Mouse (Mus musculus): ENCODE measurements around the gene Clk4. TPM values are rescaled to one million over a fixed set of nuclear protein-coding genes. Genes with fewer than 3 reads are reported as not detected.

The Clk4 gene
- polyA plus RNA-seq, 1 experiment from 2014 or later = 153 TPM

DNA sequence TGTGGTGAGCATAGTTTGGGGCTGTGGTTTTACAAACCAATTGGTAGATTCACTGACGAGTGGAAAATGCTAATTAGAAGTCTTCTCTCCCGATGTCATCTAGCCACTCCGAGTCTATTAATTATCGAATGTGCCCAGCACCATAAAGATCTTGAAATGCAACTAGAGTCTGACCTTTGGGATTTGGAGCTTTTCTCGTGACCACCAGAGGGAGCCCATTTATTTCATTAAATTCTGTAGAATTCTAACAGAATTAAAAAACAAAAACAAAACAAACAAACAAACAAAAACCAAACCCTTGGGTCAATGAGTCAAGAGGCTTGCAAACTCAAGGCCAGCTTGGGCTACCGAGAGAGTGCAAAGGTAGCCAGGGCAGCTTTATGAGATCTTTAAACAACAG is 65.4 kb downstream of the Clk4 start:
- H3K9ac ChIP-seq = no peak overlapping the region
- no peak for ATAC-seq (ENCODE audit: low FRiP score)
- WGBS = 68% methylated on average over 6 of the region's 6 CpGs
- H3K4me3 ChIP-seq (replicated peaks) = no peak overlapping the region
- no peaks in the 10 kb centered on the region for H3K36me3 ChIP-seq (replicated peaks)
- H3K4me2 ChIP-seq = no peak overlapping the region
- no peaks in the 10 kb centered on the region for H3K9me3 ChIP-seq
- H3K27me3 ChIP-seq = no peaks in the 10 kb centered on the region
- H3K4me1 ChIP-seq = no peaks in the 10 kb centered on the region
- H3K27ac ChIP-seq = no peak overlapping the region

DNA sequence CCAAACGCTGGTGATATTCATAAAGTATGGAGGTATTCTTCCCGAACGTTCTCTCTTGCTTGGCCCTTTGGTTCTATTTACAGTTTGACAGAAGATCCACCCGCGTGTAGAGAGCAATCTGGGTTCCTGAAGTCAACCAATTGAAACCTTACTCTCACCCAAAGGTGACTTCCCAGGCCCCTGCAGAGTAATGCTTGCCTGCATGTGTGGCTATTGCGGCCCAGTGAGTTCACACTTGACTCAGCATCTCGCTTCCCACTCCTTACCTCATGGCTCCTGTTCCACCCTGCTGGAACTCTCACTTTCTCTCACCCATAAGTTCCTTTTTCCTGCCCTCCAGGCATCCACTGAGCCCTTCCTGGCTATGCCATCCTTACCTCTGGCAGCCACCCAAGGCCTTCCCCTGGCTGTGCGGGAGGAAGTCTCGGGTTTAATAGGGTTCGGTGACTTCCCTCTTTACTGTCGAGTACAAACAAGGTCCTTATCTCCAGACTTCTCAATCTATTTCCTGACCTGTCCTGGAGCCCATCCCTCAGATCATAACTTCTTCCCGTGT is 66.9 kb downstream of the Clk4 start:
- no peaks in the 10 kb centered on the region for H3K36me3 ChIP-seq (replicated peaks)
- no peak overlapping the region for H3K4me3 ChIP-seq (replicated peaks)
- H3K9me3 ChIP-seq = no peaks in the 10 kb centered on the region
- no peaks in the 10 kb centered on the region for H3K4me1 ChIP-seq
- H3K9ac ChIP-seq = no peak overlapping the region
- H3K4me2 ChIP-seq = no peak overlapping the region
- H3K27ac ChIP-seq = no peak overlapping the region
- ATAC-seq (ENCODE audit: low FRiP score) = no peak
- WGBS = 87% methylated on average over 12 of the region's 12 CpGs
- H3K27me3 ChIP-seq = no peaks in the 10 kb centered on the region

DNA sequence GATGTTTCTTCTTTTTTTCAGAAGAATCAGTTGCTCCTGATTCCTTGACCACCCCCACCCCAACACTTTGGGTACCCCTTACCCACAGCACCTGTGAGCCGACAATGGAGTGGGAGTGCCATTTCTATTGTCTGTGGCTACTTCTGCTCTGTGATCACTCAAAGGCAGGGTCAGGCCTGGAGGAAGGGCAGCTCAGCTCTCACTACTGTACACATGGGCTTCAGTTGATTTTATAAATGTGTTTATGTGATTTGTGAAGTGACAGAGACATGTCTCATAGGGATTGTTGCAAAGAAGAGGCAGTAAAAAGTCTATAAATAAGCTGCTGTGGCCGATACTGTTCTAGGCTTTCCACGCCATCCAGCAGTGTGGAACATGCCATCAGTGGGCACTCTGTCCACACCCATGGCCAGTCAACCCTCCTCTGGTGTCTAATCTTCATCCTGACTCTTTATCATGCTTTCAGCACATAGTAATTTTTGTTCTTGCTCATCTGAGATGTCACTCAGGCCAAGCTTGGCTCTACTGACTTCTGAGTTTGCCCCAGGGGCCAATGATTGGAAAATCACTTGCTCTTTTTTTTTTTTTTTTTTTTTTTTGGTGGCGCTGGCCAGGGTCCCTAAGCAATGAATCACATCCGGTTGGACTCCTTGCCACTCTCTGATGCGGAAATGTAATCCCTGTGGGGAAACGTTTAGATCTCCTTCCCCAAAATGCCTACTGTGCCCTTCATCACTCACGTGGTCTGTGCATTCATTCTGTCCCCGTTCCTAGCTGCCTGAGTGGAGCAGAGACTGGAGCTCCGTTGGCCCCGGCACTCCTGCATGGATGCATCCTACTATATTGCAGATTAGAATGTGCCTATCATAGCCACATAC is 68.5 kb downstream of the Clk4 start:
- Histone ChIP-seq H3K27me3 (no peaks in the 10 kb centered on the region), H3K27ac (no peak overlapping the region), H3K4me2 (no peak overlapping the region), H3K9ac (no peak overlapping the region), H3K36me3 (replicated peaks) (no peaks in the 10 kb centered on the region), H3K9me3 (no peaks in the 10 kb centered on the region), H3K4me1 (no peaks in the 10 kb centered on the region), H3K4me3 (replicated peaks) (no peak overlapping the region)
- 81% methylated on average over 11 of the region's 11 CpGs for WGBS
- no peak for ATAC-seq (ENCODE audit: low FRiP score)

Other genes starting within 250 kb of the Clk4 start
- not detected in 2 replicates for gene Olfr54, start 247.5 kb upstream of the Clk4 start, polyA plus RNA-seq (2016; fragmentation: Nextera tagmentation; extraction: Ambion mirVana)
- not detected in 2 replicates for gene Olfr1375, start 213.6 kb upstream of the Clk4 start, polyA plus RNA-seq (2016; fragmentation: Nextera tagmentation; extraction: Ambion mirVana)
- gene Zfp354a, start 202.5 kb upstream of the Clk4 start, polyA plus RNA-seq (2016; fragmentation: Nextera tagmentation; extraction: Ambion mirVana) = 8.7 and 9.5 TPM in 2 replicates
- gene Gm12569, start 41.3 kb upstream of the Clk4 start, polyA plus RNA-seq (2016; fragmentation: Nextera tagmentation; extraction: Ambion mirVana) = not detected in 2 replicates
- gene BC049762, start 1.3 kb downstream of the Clk4 start, polyA plus RNA-seq (2016; fragmentation: Nextera tagmentation; extraction: Ambion mirVana) = 0.37 TPM in 1 of 2 replicates, not detected in the other
- 4.9 and 6.8 TPM in 2 replicates for gene Col23a1, start 28.2 kb downstream of the Clk4 start, polyA plus RNA-seq (2016; fragmentation: Nextera tagmentation; extraction: Ambion mirVana)

All from forebrain, embryonic 12.5 days (tissue).